Mouse (Mus musculus): ENCODE measurements at regions not wholly inside any gene's neighbourhood (a gene's known extent, or its start where the extent isn't known, plus 50 kb on each side); places are given as distances from the start of the nearest gene placed in this dataset.
"Not testable (repeated sequence)": the region's sequence is repeated elsewhere in the genome, so short reads cannot be mapped to it uniquely, and the experiment has no call there.

GRCm38 (mm10) chr4:131450296-131450695 is 387.8 kb downstream of the Ptpru start:
- not testable (repeated sequence) for TF ChIP-seq CTCF, EP300 (IDR thresholded peaks at IDR 0.05)
